Mouse (Mus musculus): Measurements from ENCODE around the gene Nop2. TPM values are rescaled to one million over a fixed set of nuclear protein-coding genes. Genes with fewer than 3 reads are reported as not detected.

Gene Nop2
- polyA plus RNA-seq (2017; shearing (Covaris generic)) = 70.8 TPM

GRCm38 (mm10) chr6:125131302-125132156 is at the start of gene Nop2:
TSS of gene Nop2 (plus strand) at chr6:125131909.

GRCm38 (mm10) chr6:125095391-125096278 is 36.1 kb upstream of the Nop2 start, which contains the start of gene Chd4:
TSS of gene Chd4 (plus strand) at chr6:125095981.

GRCm38 (mm10) chr6:125145001-125145400 is 13.3 kb downstream of the Nop2 start, which contains the start of gene Iffo1:
TSS of gene Iffo1 (plus strand) at chr6:125145241.

GRCm38 (mm10) chr6:125166051-125166751 is 34.5 kb downstream of the Nop2 start, which contains the start of gene Gapdh:
TSS of gene Gapdh (minus strand) at chr6:125166467.

GRCm38 (mm10) chr6:125191332-125192015 is 59.8 kb downstream of the Nop2 start, which contains the start of the genes Ncapd2 and Mrpl51:
TSS of gene Ncapd2 (minus strand) at chr6:125191701.
TSS of gene Mrpl51 (plus strand) at chr6:125191801.

Other genes with a start within 250 kb of the Nop2 start
- 308 TPM for gene Cd4, start 243.7 kb upstream of the Nop2 start, polyA plus RNA-seq (2017; shearing (Covaris generic))
- gene Lag3, start 220.2 kb upstream of the Nop2 start, polyA plus RNA-seq (2017; shearing (Covaris generic)) = 4.4 TPM
- 10.0 TPM for gene Ptms, start 211.8 kb upstream of the Nop2 start, polyA plus RNA-seq (2017; shearing (Covaris generic))
- 107 TPM for gene Mlf2, start 200.5 kb upstream of the Nop2 start, polyA plus RNA-seq (2017; shearing (Covaris generic))
- 116 TPM for gene Cops7a, start 166.4 kb upstream of the Nop2 start, polyA plus RNA-seq (2017; shearing (Covaris generic))
- gene Pianp, start 135.2 kb upstream of the Nop2 start, polyA plus RNA-seq (2017; shearing (Covaris generic)) = 0.42 TPM
- gene Zfp384, start 122.8 kb upstream of the Nop2 start, polyA plus RNA-seq (2017; shearing (Covaris generic)) = 14.6 TPM
- gene Ing4, start 92.1 kb upstream of the Nop2 start, polyA plus RNA-seq (2017; shearing (Covaris generic)) = 92.1 TPM
- 30.7 TPM for gene Acrbp, start 82.2 kb upstream of the Nop2 start, polyA plus RNA-seq (2017; shearing (Covaris generic))
- gene Lpar5, start 64.0 kb upstream of the Nop2 start, polyA plus RNA-seq (2017; shearing (Covaris generic)) = 16.7 TPM
- 89.0 TPM for gene Chd4, start 35.9 kb upstream of the Nop2 start, polyA plus RNA-seq (2017; shearing (Covaris generic))
- 12.5 TPM for gene Iffo1, start 13.3 kb downstream of the Nop2 start, polyA plus RNA-seq (2017; shearing (Covaris generic))
- gene Gapdh, start 34.6 kb downstream of the Nop2 start, polyA plus RNA-seq (2017; shearing (Covaris generic)) = 331 TPM
- gene Ncapd2, start 59.8 kb downstream of the Nop2 start, polyA plus RNA-seq (2017; shearing (Covaris generic)) = 27.3 TPM
- gene Mrpl51, start 59.9 kb downstream of the Nop2 start, polyA plus RNA-seq (2017; shearing (Covaris generic)) = 117 TPM
- gene Vamp1, start 83.6 kb downstream of the Nop2 start, polyA plus RNA-seq (2017; shearing (Covaris generic)) = 64.9 TPM
- gene Tapbpl, start 100.0 kb downstream of the Nop2 start, polyA plus RNA-seq (2017; shearing (Covaris generic)) = 136 TPM
- gene Cd27, start 105.1 kb downstream of the Nop2 start, polyA plus RNA-seq (2017; shearing (Covaris generic)) = 663 TPM
- 1.6 TPM for gene Tuba3a, start 154.1 kb downstream of the Nop2 start, polyA plus RNA-seq (2017; shearing (Covaris generic))
- 0.35 TPM for gene Ltbr, start 182.0 kb downstream of the Nop2 start, polyA plus RNA-seq (2017; shearing (Covaris generic))
- gene Scnn1a, start 188.8 kb downstream of the Nop2 start, polyA plus RNA-seq (2017; shearing (Covaris generic)) = not detected
- gene Tnfrsf1a, start 217.5 kb downstream of the Nop2 start, polyA plus RNA-seq (2017; shearing (Covaris generic)) = 59.6 TPM
- gene Plekhg6, start 248.9 kb downstream of the Nop2 start, polyA plus RNA-seq (2017; shearing (Covaris generic)) = 0.21 TPM